Mouse (Mus musculus): ENCODE measurements around the gene St8sia1.

The St8sia1 gene

GRCm38 (mm10) chr6:142865199-142865598 is 99.1 kb downstream of the St8sia1 start:
- no peak for DNase-seq (ENCODE audit: low spot score in 2 of 2)

- no peak for DNase-seq (ENCODE audit: low spot score in 2 of 2)
Measured at GRCm38 (mm10) chr6:142863881-142864280, 100.4 kb downstream of the St8sia1 start.

DNA sequence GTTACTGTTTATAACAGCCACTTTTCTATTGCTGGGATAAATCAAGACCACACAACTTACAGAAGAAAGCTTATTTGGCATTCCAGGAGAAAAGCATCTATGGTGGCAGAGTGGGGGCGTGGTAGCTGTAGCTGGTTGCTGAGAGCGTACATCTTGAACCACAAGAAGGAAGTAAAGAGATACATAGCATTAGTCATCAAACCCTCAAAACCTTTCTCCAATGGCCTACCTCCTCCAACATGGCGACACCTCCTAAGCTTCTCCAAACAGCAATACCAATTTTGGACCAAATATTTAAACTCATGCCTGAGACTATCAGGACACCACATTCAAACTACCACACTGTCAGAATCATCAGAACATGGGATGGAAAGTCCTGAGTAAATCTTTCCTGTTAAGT is 102.0 kb downstream of the St8sia1 start:
- DNase-seq (ENCODE audit: low spot score in 2 of 2): no peak

GRCm38 (mm10) chr6:142860396-142860795 is 103.9 kb downstream of the St8sia1 start:
- DNase-seq (ENCODE audit: low spot score in 2 of 2): no peak

GRCm38 (mm10) chr6:142859946-142860345 is 104.3 kb downstream of the St8sia1 start:
- no peak for DNase-seq (ENCODE audit: low spot score in 2 of 2)

DNA sequence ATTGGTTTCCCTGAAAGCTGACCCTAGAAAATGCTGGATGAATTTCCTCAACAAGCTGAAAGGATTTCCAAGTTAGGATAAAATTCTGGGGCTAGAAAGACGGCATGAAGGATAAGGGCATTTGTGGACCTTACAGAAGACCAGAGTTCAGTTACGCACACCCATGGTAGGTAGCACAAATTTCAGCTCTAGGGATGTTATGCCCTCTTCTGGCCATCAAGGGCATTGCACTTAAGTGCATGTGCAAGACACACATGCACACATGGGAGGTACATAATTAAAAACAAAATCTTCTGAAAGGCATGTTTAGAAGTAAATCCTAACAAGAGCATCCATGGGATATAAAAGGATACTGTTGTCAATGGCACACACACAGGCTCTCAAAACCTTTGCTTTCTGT is 105.3 kb downstream of the St8sia1 start:
- DNase-seq (ENCODE audit: low spot score in 2 of 2): peak in 1 of 2 experiments; percentile 32

GRCm38 (mm10) chr6:142856258-142856874 is 107.9 kb downstream of the St8sia1 start:
- no peak for DNase-seq (ENCODE audit: low spot score in 2 of 2)

DNA sequence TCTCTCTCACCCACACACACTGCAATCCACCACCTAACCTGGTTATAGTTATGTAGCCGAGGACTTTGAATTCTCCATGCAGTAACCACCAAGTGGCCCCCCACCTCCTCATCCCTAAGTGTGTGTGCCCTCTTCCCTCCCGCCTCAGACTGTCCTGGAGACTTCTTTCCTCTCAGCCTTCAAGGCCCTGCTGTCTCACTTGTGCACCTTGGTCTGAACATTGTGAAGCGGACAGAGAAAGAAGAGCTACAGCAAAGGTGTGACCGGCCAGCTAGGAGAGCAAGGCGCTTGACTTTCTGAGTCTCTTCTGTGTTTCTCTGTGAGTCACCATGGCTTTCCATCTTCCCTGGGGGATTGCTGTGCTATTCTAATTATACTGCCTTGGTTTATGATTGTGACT is 108.5 kb downstream of the St8sia1 start:
- no peak for DNase-seq (ENCODE audit: low spot score in 2 of 2)

DNA sequence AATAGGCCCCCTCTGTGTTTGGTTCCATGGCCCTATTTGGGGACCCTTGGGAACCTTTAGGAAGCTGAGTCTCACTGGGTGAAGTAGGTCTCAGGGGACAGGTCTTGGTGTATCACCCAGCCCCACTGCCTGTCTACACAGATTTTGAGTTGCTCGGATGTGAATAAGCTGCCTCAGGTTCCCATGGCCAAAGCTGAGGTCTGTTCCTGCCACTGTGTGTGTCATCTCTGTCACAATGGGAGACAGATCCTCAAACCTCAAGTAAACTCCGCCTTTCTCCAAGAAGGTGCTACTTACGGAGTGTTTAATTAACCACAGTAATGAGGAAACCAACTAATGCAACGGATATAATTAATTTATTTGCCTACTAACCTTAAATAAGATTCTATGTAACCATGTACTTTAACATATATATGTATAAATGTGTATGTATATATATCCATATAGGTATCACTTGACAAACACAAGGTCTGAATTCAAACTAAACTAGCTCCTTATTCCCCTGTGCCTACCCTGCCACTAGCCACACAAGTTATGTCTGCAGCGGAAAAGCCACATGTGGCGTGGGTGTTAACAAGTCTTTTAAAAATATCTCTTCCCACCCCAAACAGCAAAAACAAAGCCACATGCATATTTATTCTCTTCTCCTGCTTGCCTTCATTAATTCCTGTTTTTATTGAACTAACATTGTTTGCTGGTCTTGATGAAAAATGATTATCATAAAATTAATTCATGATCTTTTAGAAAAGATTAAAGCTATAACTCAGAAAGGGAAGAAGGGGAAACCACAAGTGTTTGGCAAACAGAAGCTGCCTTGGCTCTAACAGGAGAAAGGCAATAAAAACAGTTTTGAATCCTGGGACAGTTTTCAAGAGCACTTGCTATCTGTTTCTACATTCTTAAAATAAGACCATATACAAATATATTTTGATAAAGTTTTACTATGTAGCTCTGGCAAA is 111.6 kb downstream of the St8sia1 start:
- DNase-seq (ENCODE audit: low spot score in 2 of 2): no peak

DNA sequence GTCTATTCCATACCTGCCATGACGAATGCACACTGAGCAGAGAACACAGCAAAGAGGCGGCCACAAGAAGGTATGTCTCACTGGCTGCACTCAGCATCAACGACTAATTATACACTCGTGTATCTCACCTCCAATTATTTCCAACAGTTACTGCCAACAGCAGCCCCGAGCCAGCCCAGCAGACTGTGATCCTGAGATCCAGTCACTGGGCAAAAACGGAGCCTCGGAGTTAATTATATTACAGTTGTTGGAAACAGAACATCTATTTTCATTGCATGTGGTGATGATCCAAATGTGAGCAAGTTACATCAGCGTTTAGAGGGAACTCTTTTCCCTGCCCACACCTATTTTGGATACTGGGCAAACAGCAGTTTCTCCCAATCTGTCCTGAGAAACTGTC is 113.8 kb downstream of the St8sia1 start:
- DNase-seq (ENCODE audit: low spot score in 2 of 2): no peak

DNA sequence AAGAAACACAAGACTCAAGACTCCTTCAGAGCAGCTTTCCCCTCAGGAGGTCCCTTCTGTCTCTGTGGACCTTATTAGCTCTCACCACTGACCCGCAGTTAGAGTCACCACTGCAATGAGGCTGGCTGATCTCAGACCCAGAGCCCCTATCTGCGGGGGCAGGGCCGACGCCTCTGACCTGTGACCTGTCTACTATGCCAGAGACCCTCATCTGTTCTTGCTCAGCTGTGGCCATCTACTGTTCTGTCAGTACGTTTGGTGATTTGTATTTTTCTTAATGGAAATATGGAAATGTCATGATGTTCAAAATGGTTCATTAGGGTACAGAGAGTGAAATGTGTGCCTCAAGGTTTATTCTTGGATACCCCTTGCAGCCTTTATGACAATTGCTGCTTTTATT is 114.9 kb downstream of the St8sia1 start:
- no peak for DNase-seq (ENCODE audit: low spot score in 2 of 2)

- DNase-seq (ENCODE audit: low spot score in 2 of 2): no peak
Measured at GRCm38 (mm10) chr6:142847914-142848674, 116.2 kb downstream of the St8sia1 start.

DNA sequence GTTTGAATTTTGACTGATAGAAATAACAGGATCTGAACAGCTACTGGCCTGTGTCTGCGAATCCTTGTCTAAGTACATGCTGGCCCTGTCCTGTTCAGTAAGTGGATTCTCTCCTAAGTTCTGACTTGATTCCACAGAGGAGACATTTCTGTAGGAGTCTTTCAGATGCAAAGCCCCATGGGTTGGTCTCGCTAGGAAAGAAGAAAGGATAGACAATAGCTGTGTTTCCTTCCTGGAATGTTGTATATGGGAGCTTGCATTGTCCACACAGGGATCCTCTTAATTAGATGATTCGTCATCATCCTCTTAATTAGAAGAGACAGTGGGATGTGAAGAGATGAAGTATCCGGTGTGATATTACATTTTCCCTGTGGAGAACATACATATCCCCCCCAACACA is 117.4 kb downstream of the St8sia1 start:
- DNase-seq (ENCODE audit: low spot score in 2 of 2): no peak

DNA sequence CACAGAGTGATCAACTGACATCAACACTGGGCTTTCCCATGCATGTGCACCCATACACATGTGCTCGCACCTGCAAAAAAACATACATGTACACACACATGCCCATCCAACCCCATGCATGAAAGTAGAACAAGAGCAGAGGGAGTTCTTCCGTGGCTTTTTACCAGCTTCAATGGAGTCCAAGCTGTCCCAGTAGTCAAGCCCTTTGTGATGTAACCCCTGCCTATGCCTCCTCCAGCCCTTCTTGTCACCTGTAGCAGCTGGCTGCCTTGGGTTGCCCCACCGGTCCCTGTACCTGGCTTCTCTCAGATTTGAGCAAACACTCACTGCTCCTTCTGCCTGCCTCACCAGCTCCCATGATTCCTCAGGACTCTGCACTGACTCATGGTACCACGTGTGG is 119.2 kb downstream of the St8sia1 start:
- DNase-seq (ENCODE audit: low spot score in 2 of 2): no peak

- no peak for DNase-seq (ENCODE audit: low spot score in 2 of 2)
Measured at GRCm38 (mm10) chr6:142844061-142844460, 120.2 kb downstream of the St8sia1 start.

DNA sequence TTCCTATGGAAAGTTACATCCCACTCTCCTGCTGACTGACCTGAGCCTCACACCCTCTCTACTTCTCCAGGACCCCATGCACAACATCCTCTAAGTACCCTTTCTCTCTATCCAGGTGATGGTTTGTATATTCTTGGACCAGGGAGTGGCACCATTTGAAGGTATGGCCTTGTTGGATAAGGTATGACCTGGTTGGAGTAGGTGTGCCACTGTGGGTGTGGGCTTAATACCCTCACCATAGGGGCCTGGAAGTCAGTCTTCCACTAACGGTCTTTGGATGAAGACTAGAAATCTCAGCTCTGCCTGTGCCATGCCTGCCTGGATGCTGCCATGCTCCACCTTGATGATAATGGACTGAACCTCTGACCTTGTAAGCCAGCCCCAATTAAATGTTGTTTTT is 125.8 kb downstream of the St8sia1 start:
- DNase-seq (ENCODE audit: low spot score in 2 of 2): no peak

GRCm38 (mm10) chr6:142837326-142837725 is 126.9 kb downstream of the St8sia1 start:
- DNase-seq (ENCODE audit: low spot score in 2 of 2): no peak

- no peak for DNase-seq (ENCODE audit: low spot score in 2 of 2)
Measured at GRCm38 (mm10) chr6:142835726-142836125, 128.5 kb downstream of the St8sia1 start.

GRCm38 (mm10) chr6:142834911-142835310 is 129.3 kb downstream of the St8sia1 start:
- DNase-seq (ENCODE audit: low spot score in 2 of 2): no peak

DNA sequence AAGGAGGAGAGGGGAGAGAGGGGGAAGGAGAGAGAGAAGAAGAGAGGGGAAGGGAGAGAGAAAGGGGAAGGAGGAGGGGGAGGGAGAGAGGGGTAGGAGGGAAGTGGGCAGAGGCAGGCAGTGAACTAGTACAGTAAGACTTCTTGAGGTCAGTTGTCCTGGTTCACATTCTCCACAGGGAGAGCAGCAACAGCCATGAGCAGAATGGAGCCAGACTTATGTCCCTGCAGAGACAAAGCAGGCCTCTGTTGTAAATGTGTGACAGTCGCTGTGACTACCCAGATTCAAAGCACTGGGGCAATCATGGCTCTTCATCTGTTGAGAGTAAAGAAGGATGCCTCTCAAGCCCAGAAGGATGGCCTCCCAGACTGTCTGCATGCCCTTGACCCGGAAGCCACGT is 132.5 kb downstream of the St8sia1 start:
- no peak for DNase-seq (ENCODE audit: low spot score in 2 of 2)

GRCm38 (mm10) chr6:142831243-142831642 is 133.0 kb downstream of the St8sia1 start:
- DNase-seq (ENCODE audit: low spot score in 2 of 2): peak in 1 of 2 experiments; percentile 44

DNA sequence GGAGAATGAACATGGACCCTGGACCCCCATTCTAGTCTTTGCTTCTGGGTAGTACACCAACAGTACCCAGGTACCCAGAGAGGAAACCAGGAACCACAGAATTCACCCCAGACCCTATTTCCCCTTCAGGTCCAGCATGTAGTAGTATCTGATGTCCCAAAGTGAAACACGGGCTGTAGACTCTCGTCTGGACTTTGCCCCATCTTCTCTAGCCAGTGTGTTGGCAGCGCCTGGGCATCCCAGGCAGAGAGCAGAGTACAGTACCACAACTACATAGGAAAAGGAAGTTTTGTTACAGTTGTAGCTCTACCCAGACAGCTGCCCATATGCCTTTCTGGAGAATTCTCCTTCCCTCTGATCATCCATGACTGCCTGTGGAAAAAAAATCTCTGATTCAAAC is 134.0 kb downstream of the St8sia1 start:
- DNase-seq (ENCODE audit: low spot score in 2 of 2): no peak

Measured in spleen, postnatal 10 days (tissue).